Mouse (Mus musculus) urinary bladder, postnatal 25 days (tissue): ENCODE results near the gene Lrrc28.

Source experiments
- DNase-seq: peaks from one replicate; pipeline ENCODE4 v3.0.0; 2022; ENCODE audit warnings: low spot score

Gene Lrrc28

GRCm38 (mm10) chr7:67644833-67645680 is at the start of gene Lrrc28:
Gene Lrrc28 (minus strand): TSS chr7:67645268.
- DNase-seq = peak; percentile 96

GRCm38 (mm10) chr7:67692791-67693538 is 47.9 kb upstream of the Lrrc28 start:
- DNase-seq = no peak

- no peak for DNase-seq
Measured at GRCm38 (mm10) chr7:67692141-67692540, 47.1 kb upstream of the Lrrc28 start.

- DNase-seq = no peak
Measured at GRCm38 (mm10) chr7:67691036-67691435, 46.0 kb upstream of the Lrrc28 start.

- DNase-seq = no peak
Measured at GRCm38 (mm10) chr7:67689793-67690192, 44.7 kb upstream of the Lrrc28 start.

GRCm38 (mm10) chr7:67688281-67688680 is 43.2 kb upstream of the Lrrc28 start:
- DNase-seq = no peak

- no peak for DNase-seq
Measured at GRCm38 (mm10) chr7:67686545-67686944, 41.5 kb upstream of the Lrrc28 start.

- DNase-seq = no peak
Measured at GRCm38 (mm10) chr7:67683006-67683405, 37.9 kb upstream of the Lrrc28 start.

- DNase-seq = no peak
Measured at GRCm38 (mm10) chr7:67681078-67681477, 36.0 kb upstream of the Lrrc28 start.

GRCm38 (mm10) chr7:67678878-67679499 is 33.9 kb upstream of the Lrrc28 start:
- DNase-seq = no peak

GRCm38 (mm10) chr7:67673656-67674055 is 28.6 kb upstream of the Lrrc28 start:
- DNase-seq = no peak

GRCm38 (mm10) chr7:67672650-67673049 is 27.6 kb upstream of the Lrrc28 start:
- DNase-seq = peak; percentile 98

- no peak for DNase-seq
Measured at GRCm38 (mm10) chr7:67670965-67671364, 25.9 kb upstream of the Lrrc28 start.

- no peak for DNase-seq
Measured at GRCm38 (mm10) chr7:67663981-67664694, 19.1 kb upstream of the Lrrc28 start.

- DNase-seq = no peak
Measured at GRCm38 (mm10) chr7:67662424-67662823, 17.4 kb upstream of the Lrrc28 start.

GRCm38 (mm10) chr7:67658110-67658509 is 13.0 kb upstream of the Lrrc28 start:
- no peak for DNase-seq

GRCm38 (mm10) chr7:67655186-67655585 is 10.1 kb upstream of the Lrrc28 start:
- DNase-seq = no peak

- DNase-seq = no peak
Measured at GRCm38 (mm10) chr7:67654668-67655067, 9.6 kb upstream of the Lrrc28 start.

GRCm38 (mm10) chr7:67652211-67652610 is 7.1 kb upstream of the Lrrc28 start:
- DNase-seq = no peak

GRCm38 (mm10) chr7:67648376-67648775 is 3.3 kb upstream of the Lrrc28 start:
- no peak for DNase-seq

GRCm38 (mm10) chr7:67647277-67647676 is 2.2 kb upstream of the Lrrc28 start, which contains the start of gene Ttc23:
Gene Ttc23 (plus strand): TSS chr7:67647410.
- DNase-seq = no peak

- DNase-seq = no peak
Measured at GRCm38 (mm10) chr7:67646131-67646530, 1.1 kb upstream of the Lrrc28 start.
